Mouse (Mus musculus) monocyte, adult 5-6 weeks (primary cell): ENCODE data around the gene Glmp. TPM values are rescaled to one million over a fixed set of nuclear protein-coding genes. Genes with fewer than 3 reads are reported as not detected.
"Not testable (repeated sequence)": the region's sequence is repeated elsewhere in the genome, so short reads cannot be mapped to it uniquely, and the experiment has no call there.

ENCODE experiments used
- ATAC-seq: fragments of 153-309, 156-312 bp; replicated peaks from 2 replicates; pipeline ENCODE4 v1.8.0; 2017; ENCODE audit warnings: mild to moderate bottlenecking; ENCODE audit not compliant: low TSS enrichment, insufficient number of reproducible peaks, severe bottlenecking, poor library complexity, low FRiP score
- total RNA-seq: library from RNA; stranded (forward); fragments of 200-1000, 200-491, 200-594 nt; gene quantifications from 3 replicates; pipeline ENCODE4 v1.2.3, GENCODE M21; 2017

Glmp gene
- total RNA-seq, 1 experiment from 2014 or later, result 12.1 TPM

DNA sequence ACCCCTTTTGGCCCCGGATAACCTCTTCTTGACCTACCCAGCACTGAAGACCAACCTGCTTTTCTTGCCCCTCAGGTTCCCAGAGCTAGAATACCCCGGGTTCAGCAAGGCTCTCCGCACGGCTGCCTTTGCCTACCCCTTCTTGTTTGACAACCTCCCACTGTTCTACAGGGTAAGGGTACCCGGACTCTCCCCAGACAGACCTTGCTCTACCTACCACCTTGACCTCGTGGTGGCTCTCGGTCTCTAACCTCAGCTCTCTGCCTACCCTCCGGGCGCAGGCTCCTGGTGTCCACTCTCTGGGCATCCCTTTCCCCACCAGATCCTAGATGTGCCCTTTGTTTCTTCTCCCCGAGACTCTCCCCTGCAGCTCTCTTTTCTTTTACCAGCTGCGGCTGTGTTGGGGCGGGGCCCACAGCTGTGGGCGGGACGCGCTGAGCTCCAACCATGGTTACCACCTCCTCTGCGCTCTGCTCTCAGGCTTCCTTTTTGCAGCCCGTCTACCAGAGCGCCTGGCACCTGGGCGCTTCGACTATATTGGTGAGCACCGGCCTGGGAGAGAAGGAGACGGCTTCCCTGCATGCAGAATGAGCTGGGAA, 42.1 kb downstream of the Glmp start:
- 0 out of 2 replicates have a peak, but pooled peaks have one; percentile 31 for ATAC-seq

DNA sequence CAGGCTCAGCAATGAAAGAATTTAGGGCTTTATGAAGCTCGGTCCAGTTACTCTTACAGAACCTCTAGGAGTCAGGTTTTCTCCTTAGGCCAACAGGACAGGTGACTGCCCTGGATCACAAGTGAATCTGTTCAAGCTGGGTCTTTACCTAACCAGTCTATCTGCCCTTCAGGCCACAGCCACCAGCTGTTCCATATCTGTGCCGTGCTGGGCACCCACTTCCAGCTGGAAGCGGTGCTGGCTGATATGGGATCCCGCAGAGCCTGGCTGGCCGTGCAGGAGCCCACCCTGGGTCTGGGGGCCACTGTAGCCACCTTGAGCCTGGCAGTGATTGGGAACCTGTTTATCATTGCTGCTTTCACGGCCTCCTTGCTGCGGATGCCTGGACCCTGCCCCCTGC, 42.7 kb downstream of the Glmp start:
- not testable (repeated sequence) for ATAC-seq

DNA sequence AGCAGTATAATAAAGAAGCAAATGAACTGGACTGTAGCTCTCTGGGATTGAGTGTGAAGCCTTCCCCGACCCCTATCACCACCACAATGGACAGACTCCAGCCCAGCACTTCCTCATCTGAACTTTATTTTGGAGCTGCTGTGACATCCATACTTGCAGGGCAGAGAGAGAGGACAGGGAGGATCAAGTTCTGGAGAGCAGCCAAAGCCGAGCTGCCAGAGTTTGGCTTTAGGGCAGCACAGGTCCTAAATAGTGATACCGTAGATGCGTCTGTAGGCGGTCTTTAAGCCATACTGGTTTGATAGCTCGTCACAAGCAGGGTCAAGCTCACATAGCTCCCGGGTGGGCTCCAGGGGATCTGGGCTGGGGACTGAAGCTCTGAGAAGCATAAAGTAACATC, 43.7 kb downstream of the Glmp start:
- ATAC-seq, result not testable (repeated sequence)

DNA sequence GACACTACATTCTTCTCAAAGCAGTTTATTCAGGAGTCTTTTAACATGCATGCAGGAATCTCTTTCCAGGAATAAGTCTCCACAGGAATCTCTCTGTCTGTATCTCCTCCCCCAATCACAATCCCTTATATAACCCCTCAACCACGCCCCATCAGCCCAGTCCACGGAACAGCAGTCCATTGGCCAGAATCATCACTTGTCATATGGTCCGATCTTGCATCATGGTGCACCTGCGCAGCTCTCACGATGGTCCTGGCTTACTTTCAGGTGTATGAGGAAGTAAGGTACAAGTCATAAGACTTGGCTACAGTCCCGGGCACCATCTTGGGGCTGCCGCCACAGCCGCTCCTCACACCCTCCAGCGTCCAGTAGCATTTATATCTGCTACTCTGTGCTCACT, 47.8 kb downstream of the Glmp start, which contains the start of gene Bglap3:
TSS of gene Bglap3 (minus strand) at position 101 of the 400 bp plus-strand sequence.
- ATAC-seq, result not testable (repeated sequence)

DNA sequence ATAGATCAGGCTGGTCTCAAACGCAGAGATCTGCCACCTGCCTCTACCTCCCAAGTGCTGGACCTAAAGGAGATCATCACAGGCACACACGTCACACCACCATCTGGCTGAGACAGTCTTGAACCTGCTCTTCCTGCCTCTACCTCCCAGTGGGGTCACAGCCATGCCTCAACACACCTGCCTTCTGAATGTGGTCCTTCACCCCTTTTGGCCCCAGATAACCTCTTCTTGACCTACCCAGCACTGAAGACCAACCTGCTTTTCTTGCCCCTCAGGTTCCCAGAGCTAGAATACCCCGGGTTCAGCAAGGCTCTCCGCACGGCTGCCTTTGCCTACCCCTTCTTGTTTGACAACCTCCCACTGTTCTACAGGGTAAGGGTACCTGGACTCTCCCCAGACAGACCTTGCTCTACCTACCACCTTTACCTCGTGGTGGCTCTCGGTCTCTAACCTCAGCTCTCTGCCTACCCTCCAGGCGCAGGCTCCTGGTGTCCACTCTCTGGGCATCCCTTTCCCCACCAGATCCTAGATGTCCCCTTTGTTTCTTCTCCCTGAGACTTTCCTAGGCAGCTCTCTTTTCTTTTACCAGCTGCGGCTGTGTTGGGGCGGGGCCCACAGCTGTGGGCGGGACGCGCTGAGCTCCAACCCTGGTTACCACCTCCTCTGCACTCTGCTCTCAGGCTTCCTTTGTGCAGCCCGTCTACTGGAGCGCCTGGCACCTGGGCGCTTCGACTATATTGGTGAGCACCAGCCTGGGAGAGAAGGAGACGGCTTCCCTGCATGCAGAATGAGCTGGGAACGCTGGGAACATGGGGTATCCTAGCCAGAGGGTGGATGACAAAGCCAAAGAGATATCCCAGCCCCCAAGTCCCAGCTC, 51.2 kb downstream of the Glmp start:
- ATAC-seq, result 0 out of 2 replicates have a peak, but pooled peaks have one; percentile 23

DNA sequence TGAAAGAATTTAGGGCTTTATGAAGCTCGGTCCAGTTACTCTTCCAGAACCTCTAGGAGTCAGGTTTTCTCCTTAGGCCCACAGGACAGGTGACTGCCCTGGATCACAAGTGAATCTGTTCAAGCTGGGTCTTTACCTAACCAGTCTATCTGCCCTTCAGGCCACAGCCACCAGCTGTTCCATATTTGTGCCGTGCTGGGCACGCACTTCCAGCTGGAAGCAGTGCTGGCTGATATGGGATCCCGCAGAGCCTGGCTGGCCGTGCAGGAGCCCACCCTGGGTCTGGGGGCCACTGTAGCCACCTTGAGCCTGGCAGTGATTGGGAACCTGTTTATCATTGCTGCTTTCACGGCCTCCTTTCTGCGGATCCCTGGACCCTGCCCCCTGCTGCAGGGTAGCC, 51.8 kb downstream of the Glmp start:
- not testable (repeated sequence) for ATAC-seq

DNA sequence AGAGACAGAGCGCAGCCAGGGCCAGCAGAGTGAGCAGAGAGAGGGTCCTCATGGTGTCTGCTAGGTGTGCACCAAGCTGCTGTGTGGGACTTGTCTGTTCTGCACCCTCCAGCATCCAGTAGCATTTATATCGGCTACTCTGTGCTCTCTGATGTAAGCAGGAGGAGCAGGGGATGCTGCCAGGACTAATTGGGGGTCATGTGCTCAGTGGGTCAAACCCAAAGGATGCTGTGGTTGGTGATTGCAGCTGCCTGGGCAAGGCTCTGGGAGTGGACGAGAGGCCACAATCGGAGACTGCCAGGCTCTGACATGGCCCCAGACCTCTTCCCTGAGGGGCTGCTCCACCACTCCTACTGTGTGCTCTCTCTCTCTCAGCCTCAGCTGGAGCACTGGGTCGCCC, 53.8 kb downstream of the Glmp start, which contains the start of gene Bglap2:
TSS of gene Bglap2 (minus strand) at position 101 of the 400 bp plus-strand sequence.
- ATAC-seq, result not testable (repeated sequence)

Other genes with a start within 250 kb of the Glmp start
- not detected in 3 replicates for gene Ttc24, start 246.7 kb upstream of the Glmp start, total RNA-seq
- gene Iqgap3, start 243.1 kb upstream of the Glmp start, total RNA-seq, result not detected in 3 replicates
- 94.8 to 111 TPM (median 99.0 TPM) in 3 replicates for gene Mef2d, start 182.7 kb upstream of the Glmp start, total RNA-seq
- gene Rhbg, start 70.3 kb upstream of the Glmp start, total RNA-seq, result not detected in 3 replicates
- gene Gm38392, start 37.8 kb upstream of the Glmp start, total RNA-seq, result 0.43 TPM in 1 of 3 replicates, not detected in the others
- gene Tsacc, start 28.0 kb upstream of the Glmp start, total RNA-seq, result 5.1 TPM in 1 of 3 replicates, not detected in the others
- 95.0 to 123 TPM (median 105 TPM) in 3 replicates for gene Cct3, start 27.9 kb upstream of the Glmp start, total RNA-seq
- 0.49 to 1.8 TPM in 2 of 3 replicates, not detected in the other for gene Tmem79, start 11.1 kb downstream of the Glmp start, total RNA-seq
- gene Smg5, start 11.2 kb downstream of the Glmp start, total RNA-seq, result 40.5 to 64.7 TPM (median 48.7 TPM) in 3 replicates
- 1.6 TPM in 1 of 3 replicates, not detected in the others for gene Paqr6, start 39.6 kb downstream of the Glmp start, total RNA-seq
- gene Bglap3, start 47.7 kb downstream of the Glmp start, total RNA-seq, result not detected in 3 replicates
- gene Bglap2, start 53.7 kb downstream of the Glmp start, total RNA-seq, result not detected in 3 replicates
- gene Bglap, start 59.4 kb downstream of the Glmp start, total RNA-seq, result not detected in 3 replicates
- 14.2 to 29.8 TPM (median 14.4 TPM) in 3 replicates for gene Pmf1, start 85.3 kb downstream of the Glmp start, total RNA-seq
- gene Slc25a44, start 100.1 kb downstream of the Glmp start, total RNA-seq, result 11.4 to 19.2 TPM (median 15.5 TPM) in 3 replicates
- 41.3 to 161 TPM (median 62.1 TPM) in 3 replicates for gene Sema4a, start 136.2 kb downstream of the Glmp start, total RNA-seq
- gene Lmna, start 184.9 kb downstream of the Glmp start, total RNA-seq, result 28.1 to 43.4 TPM (median 40.8 TPM) in 3 replicates
- gene Mex3a, start 207.4 kb downstream of the Glmp start, total RNA-seq, result 0.19 to 0.39 TPM in 2 of 3 replicates, not detected in the other
- 0.97 TPM in 1 of 3 replicates, not detected in the others for gene Rab25, start 223.3 kb downstream of the Glmp start, total RNA-seq
- gene Lamtor2, start 228.1 kb downstream of the Glmp start, total RNA-seq, result 61.5 to 63.7 TPM (median 63.2 TPM) in 3 replicates
- 14.7 to 25.7 TPM (median 19.6 TPM) in 3 replicates for gene Ubqln4, start 228.7 kb downstream of the Glmp start, total RNA-seq